In genomic region chr11:61649626-61650025, GRCm38 (mm10) we compare ENCODE assay signal across 32 mouse cellular contexts. TPM values are rescaled to one million over a fixed set of nuclear protein-coding genes. Genes with fewer than 3 reads are reported as not detected.
"Had no signal": no experiment of that assay in that cellular context is flagged by ENCODE, and none has a peak within 500 bp of the region (broad histone marks: within the 10 kb centered on the region; RNA-seq: fewer than 3 reads in every experiment).

No protein-coding gene starts in this region.

- H3K36me3 ChIP-seq: heart, embryonic 10.5 days; heart, embryonic 12.5 days; heart, embryonic 13.5 days; heart, embryonic 15.5 days; hindbrain, embryonic 10.5 days; hindbrain, embryonic 12.5 days; hindbrain, embryonic 13.5 days; hindbrain, embryonic 15.5 days; intestine, embryonic 15.5 days; kidney, embryonic 15.5 days had no signal

- H3K9me3 ChIP-seq: heart, embryonic 10.5 days; heart, embryonic 12.5 days; heart, embryonic 13.5 days; heart, embryonic 15.5 days; hindbrain, embryonic 10.5 days; hindbrain, embryonic 12.5 days; hindbrain, embryonic 13.5 days; hindbrain, embryonic 15.5 days; intestine, embryonic 15.5 days; kidney, embryonic 15.5 days had no signal

- H3K27me3 ChIP-seq: heart, embryonic 12.5 days; heart, embryonic 13.5 days; heart, embryonic 15.5 days; hindbrain, embryonic 12.5 days; hindbrain, embryonic 13.5 days; hindbrain, embryonic 15.5 days; intestine, embryonic 15.5 days; kidney, embryonic 15.5 days had no signal

- H3K4me2 ChIP-seq: heart, embryonic 11.5 days; heart, embryonic 12.5 days; heart, embryonic 13.5 days; heart, embryonic 15.5 days; hindbrain, embryonic 12.5 days; hindbrain, embryonic 13.5 days; hindbrain, embryonic 14.5 days; hindbrain, embryonic 15.5 days; intestine, embryonic 15.5 days; kidney, embryonic 15.5 days had no signal

- H3K4me1 ChIP-seq: hindbrain, embryonic 12.5 days; hindbrain, embryonic 13.5 days; hindbrain, embryonic 15.5 days had no signal

- DNase-seq: heart, postnatal 10 days; heart, postnatal 14 days; heart, postnatal 36 days; kidney, adult 11 months; kidney, adult 18-20 months; kidney, adult 2 months; kidney, adult 8-10 months; kidney, adult 9 months; kidney, postnatal 10 days; kidney, postnatal 14 days; kidney, postnatal 25 days; kidney, postnatal 4 days; layer of hippocampus, adult 9-11 months; layer of hippocampus, postnatal 36 days had no signal

- H3K4me3 ChIP-seq: heart, embryonic 10.5 days; heart, embryonic 12.5 days; heart, embryonic 13.5 days; heart, embryonic 15.5 days; hindbrain, embryonic 10.5 days; hindbrain, embryonic 12.5 days; hindbrain, embryonic 13.5 days; hindbrain, embryonic 15.5 days; intestine, embryonic 15.5 days; kidney, embryonic 15.5 days; layer of hippocampus, adult 2 months; left cerebral cortex, adult 2 months had no signal

- H3K27ac ChIP-seq: heart, embryonic 10.5 days; heart, embryonic 13.5 days; heart, embryonic 15.5 days; hindbrain, embryonic 10.5 days; hindbrain, embryonic 12.5 days; hindbrain, embryonic 13.5 days; hindbrain, embryonic 14.5 days; hindbrain, embryonic 15.5 days; hindbrain, postnatal 0 days; intestine, embryonic 15.5 days; kidney, embryonic 15.5 days; kidney, postnatal 0 days; layer of hippocampus, adult 2 months; left cerebral cortex, adult 2 months had no signal

- H3K9ac ChIP-seq: heart, embryonic 12.5 days; heart, embryonic 13.5 days; heart, embryonic 15.5 days; hindbrain, embryonic 12.5 days; hindbrain, embryonic 13.5 days; hindbrain, embryonic 14.5 days; hindbrain, embryonic 15.5 days; intestine, embryonic 15.5 days; kidney, embryonic 15.5 days had no signal

RNA-seq across cellular contexts. Expression of gene Fam83g, which starts 34.3 kb away (rescaled TPM):
- total RNA-seq: layer of hippocampus, adult 2 months; layer of hippocampus, postnatal 10 days; layer of hippocampus, postnatal 25 days; layer of hippocampus, postnatal 36 days had no signal
